Mouse (Mus musculus): ENCODE measurements at regions not wholly inside any gene's neighbourhood (a gene's known extent, or its start where the extent isn't known, plus 50 kb on each side); places are given as distances from the start of the nearest gene placed in this dataset.

- DNase-seq (ENCODE audit: low spot score in 2 of 2) = no peak
Measured at GRCm38 (mm10) chr1:61415426-61416195, 223.0 kb upstream of the Pard3b start.

- DNase-seq (ENCODE audit: low spot score in 2 of 2) = no peak
Measured at GRCm38 (mm10) chr1:61418396-61418795, 220.2 kb upstream of the Pard3b start.

- DNase-seq (ENCODE audit: low spot score in 2 of 2) = no peak
Measured at GRCm38 (mm10) chr1:61419839-61420238, 218.8 kb upstream of the Pard3b start.

GRCm38 (mm10) chr1:61423253-61423652, 215.4 kb upstream of the Pard3b start:
- DNase-seq (ENCODE audit: low spot score in 2 of 2) = no peak

GRCm38 (mm10) chr1:61428706-61429501, 209.7 kb upstream of the Pard3b start:
- DNase-seq (ENCODE audit: low spot score in 2 of 2) = no peak

GRCm38 (mm10) chr1:61437603-61438002, 201.0 kb upstream of the Pard3b start:
- DNase-seq (ENCODE audit: low spot score in 2 of 2) = peak in 1 of 2 experiments; percentile 4

- DNase-seq (ENCODE audit: low spot score in 2 of 2) = no peak
Measured at GRCm38 (mm10) chr1:61461435-61461834, 177.2 kb upstream of the Pard3b start.

- DNase-seq (ENCODE audit: low spot score in 2 of 2) = peak; percentile 21 to 53
Measured at GRCm38 (mm10) chr1:61470617-61471214, 167.9 kb upstream of the Pard3b start.

- peak in 1 of 2 experiments; percentile 3 for DNase-seq (ENCODE audit: low spot score in 2 of 2)
Measured at GRCm38 (mm10) chr1:61471779-61472578, 166.6 kb upstream of the Pard3b start.

GRCm38 (mm10) chr1:61472579-61473242, 165.9 kb upstream of the Pard3b start:
- peak; percentile 24 to 31 for DNase-seq (ENCODE audit: low spot score in 2 of 2)

- DNase-seq (ENCODE audit: low spot score in 2 of 2) = no peak
Measured at GRCm38 (mm10) chr1:61485459-61485858, 153.2 kb upstream of the Pard3b start.

- DNase-seq (ENCODE audit: low spot score in 2 of 2) = no peak
Measured at GRCm38 (mm10) chr1:61524886-61525285, 113.7 kb upstream of the Pard3b start.

- DNase-seq (ENCODE audit: low spot score in 2 of 2) = no peak
Measured at GRCm38 (mm10) chr1:61525881-61526280, 112.7 kb upstream of the Pard3b start.

GRCm38 (mm10) chr1:61528757-61529156, 109.9 kb upstream of the Pard3b start:
- no peak for DNase-seq (ENCODE audit: low spot score in 2 of 2)

- no peak for DNase-seq (ENCODE audit: low spot score in 2 of 2)
Measured at GRCm38 (mm10) chr1:61530166-61530565, 108.5 kb upstream of the Pard3b start.

GRCm38 (mm10) chr1:61531487-61531886, 107.1 kb upstream of the Pard3b start:
- DNase-seq (ENCODE audit: low spot score in 2 of 2) = no peak

GRCm38 (mm10) chr1:61540081-61540480, 98.5 kb upstream of the Pard3b start:
- no peak for DNase-seq (ENCODE audit: low spot score in 2 of 2)

- DNase-seq (ENCODE audit: low spot score in 2 of 2) = no peak
Measured at GRCm38 (mm10) chr1:61541166-61541565, 97.5 kb upstream of the Pard3b start.

- no peak for DNase-seq (ENCODE audit: low spot score in 2 of 2)
Measured at GRCm38 (mm10) chr1:61552577-61553517, 85.8 kb upstream of the Pard3b start.

GRCm38 (mm10) chr1:61559514-61559913, 79.1 kb upstream of the Pard3b start:
- no peak for DNase-seq (ENCODE audit: low spot score in 2 of 2)
